Mouse (Mus musculus) olfactory bulb, adult 2 months (tissue): Measurements from ENCODE around the gene Mtmr1. TPM values are rescaled to one million over a fixed set of nuclear protein-coding genes. Genes with fewer than 3 reads are reported as not detected.
"Not testable (repeated sequence)": the region's sequence is repeated elsewhere in the genome, so short reads cannot be mapped to it uniquely, and the experiment has no call there.

ENCODE experiments used
- H3K27ac ChIP-seq: fragments of 200-500 bp; 2 replicates; pipeline ENCODE4 v1.5.1; 2012; ENCODE audit warnings: low read depth, low read length; ENCODE audit not compliant: insufficient read depth
- H3K4me1 ChIP-seq: fragments of 200-500 bp; 2 replicates; pipeline ENCODE4 v1.6.1; 2012; ENCODE audit warnings: low read length; ENCODE audit not compliant: control insufficient read depth, insufficient read depth
- H3K4me3 ChIP-seq: fragments of 200-500 bp; 2 replicates; pipeline ENCODE4 v1.5.1; 2012; ENCODE audit warnings: mild to moderate bottlenecking, low read depth, low read length, moderate library complexity; ENCODE audit not compliant: insufficient read depth
- CTCF ChIP-seq: fragments of 200-500 bp; IDR thresholded peaks from 2 replicates; pipeline ENCODE4 v1.5.1; 2012; ENCODE audit warnings: low read depth, mild to moderate bottlenecking, low read length, moderate library complexity; ENCODE audit not compliant: insufficient read depth
- POLR2A ChIP-seq: fragments of 200-500 bp; IDR thresholded peaks from 2 replicates; pipeline ENCODE4 v1.6.1; 2012; ENCODE audit warnings: mild to moderate bottlenecking, low read depth, low read length, moderate library complexity; ENCODE audit not compliant: insufficient read depth
- WGBS: fragments of 180-500 bp; shearing (Covaris S2); methylation state at CpG from one replicate; pipeline ENCODE4 v1.1.7; 2018; 5-methylcytosine and 5-hydroxymethylcytosine counted together
- polyA plus RNA-seq: library from polyadenylated mRNA; stranded (reverse); fragments of >200 nt; gene quantifications from 2 replicates; pipeline ENCODE4 v1.2.4, GENCODE M21; 2012; ENCODE audit warnings: low replicate concordance; ENCODE audit not compliant: missing spikeins, insufficient read depth, insufficient read length

The Mtmr1 gene
- polyA plus RNA-seq: not detected in 2 replicates

DNA sequence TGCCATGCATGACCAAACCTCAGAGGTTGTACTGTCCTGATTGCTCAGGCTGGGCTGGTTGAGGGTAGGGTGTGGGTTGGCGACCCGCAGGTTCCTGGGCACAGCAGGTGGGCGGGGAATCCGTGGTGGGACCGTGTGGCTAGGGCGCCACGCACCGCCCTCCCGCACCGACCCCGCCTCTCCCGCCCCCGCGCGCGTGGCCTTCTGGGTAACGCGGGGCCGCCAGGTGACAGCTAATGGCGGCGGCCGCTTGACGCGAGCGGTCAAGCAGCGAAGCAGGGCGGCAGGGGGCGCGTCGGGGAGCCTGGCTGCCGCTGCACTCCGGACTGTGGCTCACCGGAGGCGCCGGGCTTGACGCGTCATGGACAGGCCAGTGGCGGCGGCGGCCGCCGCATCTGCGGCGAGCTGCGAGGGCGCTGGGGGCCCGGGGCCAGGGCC, at the start of gene Mtmr1:
Gene Mtmr1 (plus strand): TSS at position 207 of the 438 bp plus-strand sequence.
- Histone ChIP-seq H3K27ac (peak within 1 kb of the TSS; percentile 56; the same call in 1 of the 2 replicates), H3K4me3 (peak within 1 kb of the TSS; percentile 89), H3K4me1 (peaks cover 2% of the 10 kb centered on the region; the same call in 1 of the 2 replicates)
- TF ChIP-seq CTCF: no peak
- TF ChIP-seq POLR2A: peak; percentile 41; the same call in 1 of the 2 replicates
- WGBS: 26% methylated on average over 35 of the region's 47 CpGs

DNA sequence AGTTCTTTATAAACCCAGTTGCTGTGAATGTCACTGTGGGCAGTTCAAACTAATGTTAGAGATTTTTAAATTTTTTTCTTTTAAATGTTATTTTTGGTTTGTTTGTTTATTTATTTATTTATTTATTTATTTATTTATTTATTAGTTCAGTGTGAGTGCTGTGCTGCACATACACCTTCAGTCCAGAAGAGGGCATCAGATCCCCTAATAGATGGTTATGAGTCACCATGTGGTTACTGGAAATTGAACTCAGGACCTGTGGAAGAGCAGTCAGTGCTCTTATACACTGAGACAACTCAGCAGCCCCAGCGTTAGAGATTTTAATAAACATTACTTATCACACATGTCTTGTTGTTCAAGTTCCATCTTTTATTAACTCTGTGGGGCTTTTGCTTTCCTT, 12.5 kb upstream of the Mtmr1 start:
- WGBS: 86% methylated on average over 1 of the region's 1 CpGs
- no peak overlapping the region for H3K27ac ChIP-seq
- H3K4me1 ChIP-seq: no peaks in the 10 kb centered on the region
- no peak for TF ChIP-seq CTCF
- H3K4me3 ChIP-seq: no peak overlapping the region

DNA sequence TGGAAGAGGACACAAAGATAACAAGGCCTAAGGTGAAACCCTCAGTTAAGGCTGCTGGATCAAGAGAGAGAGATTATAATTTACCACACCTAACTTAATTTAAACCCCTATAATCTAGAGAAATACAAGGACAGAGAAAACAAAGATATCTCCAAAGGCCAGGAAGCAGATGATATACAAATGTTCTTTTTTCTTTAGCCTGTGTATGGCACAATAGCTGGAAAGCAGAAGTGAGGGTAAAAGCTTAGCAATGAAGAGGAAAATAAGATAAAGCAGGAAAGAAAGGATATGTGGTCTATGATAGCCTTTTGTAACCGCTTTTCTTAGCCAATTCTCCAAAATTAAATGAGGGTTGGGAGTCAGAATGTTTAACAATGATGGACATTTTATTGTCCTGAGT, 9.2 kb upstream of the Mtmr1 start:
- 71% methylated on average over 1 of the region's 1 CpGs for WGBS
- Histone ChIP-seq H3K4me3 (no peak overlapping the region), H3K4me1 (no peaks in the 10 kb centered on the region), H3K27ac (no peak overlapping the region)
- TF ChIP-seq POLR2A (no peak), CTCF (no peak)

DNA sequence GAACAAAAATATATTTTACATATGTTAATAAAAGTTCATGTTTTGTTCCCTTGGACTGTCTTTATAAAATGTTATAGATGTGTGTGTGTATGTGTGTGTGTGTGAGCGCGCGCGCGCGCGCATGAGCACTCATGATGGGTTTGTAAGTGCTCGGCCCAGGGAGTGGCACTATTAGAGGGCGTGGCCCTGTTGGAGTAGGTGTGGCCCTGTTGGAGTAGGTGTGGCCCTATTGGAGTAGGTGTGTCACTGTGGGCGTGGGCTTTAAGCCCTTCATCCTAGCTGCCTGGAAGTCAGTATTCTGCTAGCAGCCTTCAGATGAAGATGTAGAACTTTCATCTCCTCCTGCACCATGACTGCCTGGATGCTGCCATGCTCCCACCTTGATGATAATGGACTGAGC, 2.8 kb upstream of the Mtmr1 start:
- not testable (repeated sequence) for H3K27ac ChIP-seq, H3K4me3 ChIP-seq, H3K4me1 ChIP-seq
- 91% methylated on average over 10 of the region's 10 CpGs for WGBS

DNA sequence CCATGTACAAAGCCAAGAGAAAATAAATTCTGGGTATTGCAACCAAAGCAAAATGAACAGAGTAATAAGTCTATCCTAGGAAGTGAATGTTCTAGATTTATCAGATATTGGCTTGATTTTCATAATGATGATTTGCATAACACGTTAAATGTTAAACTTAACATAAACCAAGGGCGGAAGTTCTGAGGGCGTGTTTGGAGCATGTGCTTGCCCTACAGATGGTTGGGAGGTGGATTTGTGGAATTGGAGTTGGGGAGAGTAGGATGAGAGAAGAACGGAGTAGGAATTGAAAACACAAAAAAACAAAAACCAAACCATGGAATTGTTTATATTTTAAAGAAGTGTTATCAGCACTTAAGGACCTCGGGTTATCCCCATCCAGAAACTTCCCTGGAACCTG, 498 bp upstream of the Mtmr1 start:
- no peak for TF ChIP-seq POLR2A
- TF ChIP-seq CTCF: no peak
- 57% methylated on average over 5 of the region's 5 CpGs for WGBS
- H3K4me1 ChIP-seq: peaks cover 2% of the 10 kb centered on the region; the same call in 1 of the 2 replicates
- peak overlapping the region; percentile 89 for H3K4me3 ChIP-seq
- H3K27ac ChIP-seq: no peak overlapping the region

DNA sequence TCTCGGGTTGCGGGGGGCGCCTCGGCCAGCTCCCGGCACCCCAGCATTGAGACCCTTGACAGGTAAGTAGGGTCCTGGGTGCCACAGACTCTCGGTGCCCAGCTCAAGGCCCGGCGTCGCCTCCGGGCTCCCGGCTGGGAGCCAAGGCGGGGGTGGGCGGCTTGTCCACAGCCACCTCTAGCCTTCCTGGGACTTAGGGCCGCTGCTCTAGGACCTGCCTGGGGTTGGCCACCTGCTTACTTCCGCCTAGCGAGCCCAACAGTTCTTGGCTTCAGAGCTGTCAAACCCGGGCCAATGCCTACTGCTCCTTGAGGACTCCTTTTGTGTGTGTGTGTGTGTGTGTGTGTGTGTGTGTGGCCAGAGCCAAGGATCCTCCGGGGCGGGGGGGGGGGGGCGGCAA, 451 bp downstream of the Mtmr1 start:
- 21% methylated on average over 17 of the region's 20 CpGs for WGBS
- TF ChIP-seq POLR2A (no peak), CTCF (no peak)
- Histone ChIP-seq H3K27ac (peak overlapping the region; percentile 56; the same call in 1 of the 2 replicates), H3K4me1 (peaks cover 2% of the 10 kb centered on the region; the same call in 1 of the 2 replicates), H3K4me3 (peak overlapping the region; percentile 89)

DNA sequence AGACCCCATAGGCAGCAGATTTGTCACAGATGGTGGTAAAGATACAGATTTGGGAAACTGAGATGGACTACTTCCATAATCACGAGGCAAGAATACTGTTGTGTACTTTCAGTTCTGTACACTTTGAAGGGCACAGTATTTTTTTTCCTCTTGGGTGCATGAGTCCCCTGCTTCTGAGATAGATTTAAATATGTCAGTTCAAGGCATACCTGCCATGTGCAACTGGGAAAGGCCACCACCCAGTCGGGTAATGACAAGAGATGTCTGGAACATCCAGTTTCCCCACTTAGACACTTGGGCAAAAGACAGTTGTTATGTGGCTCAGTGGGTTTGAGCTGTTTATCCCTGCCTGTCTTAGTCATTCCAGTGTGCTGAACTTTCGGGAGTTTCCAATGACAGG, 950 bp downstream of the Mtmr1 start:
- Histone ChIP-seq H3K4me1 (peaks cover 2% of the 10 kb centered on the region; the same call in 1 of the 2 replicates), H3K4me3 (peak overlapping the region; percentile 89; the same call in 1 of the 2 replicates), H3K27ac (no peak overlapping the region)
- no peak for TF ChIP-seq POLR2A
- no peak for TF ChIP-seq CTCF
- 36% methylated on average over 3 of the region's 3 CpGs for WGBS

DNA sequence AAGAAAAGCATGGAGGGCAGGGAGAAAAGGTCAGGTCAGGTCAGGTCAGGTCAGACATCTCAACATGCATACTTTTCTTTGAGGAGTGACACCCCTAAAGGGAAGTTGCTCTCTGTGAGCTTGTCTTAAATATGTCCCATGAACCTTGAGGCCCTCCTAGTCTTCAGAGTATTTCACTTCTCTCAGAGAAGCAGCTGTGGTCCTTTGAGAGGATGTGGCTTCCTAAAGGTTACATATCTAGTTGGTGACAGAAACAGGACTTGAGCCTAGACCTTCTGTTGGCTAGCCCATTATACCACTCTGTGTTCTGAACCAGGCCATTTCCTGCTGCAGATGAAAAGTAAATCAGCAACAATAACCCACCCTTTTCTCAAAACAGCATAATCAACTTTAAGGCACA, 2.4 kb downstream of the Mtmr1 start:
- no peak overlapping the region for H3K4me3 ChIP-seq
- H3K4me1 ChIP-seq: peaks cover 2% of the 10 kb centered on the region; the same call in 1 of the 2 replicates
- no peak overlapping the region for H3K27ac ChIP-seq
- no peak for TF ChIP-seq CTCF
- TF ChIP-seq POLR2A: no peak

DNA sequence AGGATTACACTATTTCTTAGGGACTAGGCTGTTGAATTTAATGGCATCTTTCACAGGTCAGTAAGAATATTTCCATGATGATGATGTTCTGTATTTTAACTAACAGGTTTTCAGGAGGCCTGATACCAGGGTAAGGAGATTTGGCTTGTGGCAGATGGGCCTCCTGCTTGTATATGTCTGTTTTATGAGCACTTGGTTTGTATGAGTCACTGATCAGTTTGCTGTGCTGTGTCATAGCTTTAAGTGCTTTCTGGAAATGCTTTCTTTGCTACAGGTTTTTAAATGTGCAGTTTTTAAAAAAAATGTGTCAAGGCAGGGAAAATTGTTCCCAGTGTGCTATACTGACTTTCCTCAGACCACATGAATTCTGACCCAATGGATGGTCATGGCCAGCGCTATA, 12.2 kb downstream of the Mtmr1 start:
- H3K4me1 ChIP-seq: no peaks in the 10 kb centered on the region
- no peak for TF ChIP-seq CTCF
- H3K4me3 ChIP-seq: no peak overlapping the region
- H3K27ac ChIP-seq: no peak overlapping the region
- WGBS: 89% methylated on average over 1 of the region's 1 CpGs

DNA sequence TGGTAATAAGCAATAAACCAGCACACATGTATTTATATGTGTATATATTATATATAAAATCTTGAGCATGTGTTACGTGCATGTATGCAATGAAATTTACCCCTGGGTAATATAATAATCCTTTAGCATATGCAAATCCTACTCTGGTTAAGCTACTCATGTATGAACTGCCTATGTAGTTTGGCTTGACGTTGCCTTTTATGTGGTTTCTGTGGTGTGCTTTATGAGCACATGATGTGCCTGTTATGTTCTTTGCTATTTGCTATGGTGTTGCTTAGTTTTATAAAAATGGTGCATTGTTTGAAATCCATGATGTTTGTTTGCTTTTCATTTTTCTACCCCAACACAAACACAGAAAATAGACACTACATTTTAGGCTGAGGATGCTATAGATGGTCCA, 13.9 kb downstream of the Mtmr1 start:
- TF ChIP-seq POLR2A: no peak
- no peak for TF ChIP-seq CTCF
- Histone ChIP-seq H3K4me1 (no peaks in the 10 kb centered on the region), H3K4me3 (no peak overlapping the region), H3K27ac (no peak overlapping the region)
- WGBS: 90% methylated on average over 2 of the region's 2 CpGs
